Mouse (Mus musculus): Measurements from ENCODE around the gene Clstn2.

The Clstn2 gene

GRCm38 (mm10) chr9:97953746-97954359 is 79.1 kb downstream of the Clstn2 start:
- DNase-seq (ENCODE audit: low read depth, low spot score) = peak; percentile 64

GRCm38 (mm10) chr9:97950378-97951006 is 82.5 kb downstream of the Clstn2 start:
- DNase-seq (ENCODE audit: low read depth, low spot score) = no peak

GRCm38 (mm10) chr9:97919326-97919725 is 113.7 kb downstream of the Clstn2 start:
- no peak for DNase-seq (ENCODE audit: low read depth, low spot score)

GRCm38 (mm10) chr9:97891415-97891814 is 141.6 kb downstream of the Clstn2 start:
- no peak for DNase-seq (ENCODE audit: low read depth, low spot score)

- peak; percentile 92 for DNase-seq (ENCODE audit: low read depth, low spot score)
Measured at GRCm38 (mm10) chr9:97883336-97883735, 149.6 kb downstream of the Clstn2 start.

GRCm38 (mm10) chr9:97867013-97867700 is 165.8 kb downstream of the Clstn2 start:
- no peak for DNase-seq (ENCODE audit: low read depth, low spot score)

- no peak for DNase-seq (ENCODE audit: low read depth, low spot score)
Measured at GRCm38 (mm10) chr9:97852859-97853258, 180.1 kb downstream of the Clstn2 start.

- peak; percentile 50 for DNase-seq (ENCODE audit: low read depth, low spot score)
Measured at GRCm38 (mm10) chr9:97847873-97848838, 184.8 kb downstream of the Clstn2 start.

GRCm38 (mm10) chr9:97842054-97842453 is 190.9 kb downstream of the Clstn2 start:
- no peak for DNase-seq (ENCODE audit: low read depth, low spot score)

- DNase-seq (ENCODE audit: low read depth, low spot score) = no peak
Measured at GRCm38 (mm10) chr9:97831216-97831615, 201.8 kb downstream of the Clstn2 start.

GRCm38 (mm10) chr9:97829919-97830318 is 203.1 kb downstream of the Clstn2 start:
- no peak for DNase-seq (ENCODE audit: low read depth, low spot score)

- DNase-seq (ENCODE audit: low read depth, low spot score) = no peak
Measured at GRCm38 (mm10) chr9:97827689-97828088, 205.3 kb downstream of the Clstn2 start.

GRCm38 (mm10) chr9:97826077-97826947 is 206.7 kb downstream of the Clstn2 start:
- no peak for DNase-seq (ENCODE audit: low read depth, low spot score)

GRCm38 (mm10) chr9:97817116-97817515 is 215.9 kb downstream of the Clstn2 start:
- no peak for DNase-seq (ENCODE audit: low read depth, low spot score)

- no peak for DNase-seq (ENCODE audit: low read depth, low spot score)
Measured at GRCm38 (mm10) chr9:97816143-97816805, 216.7 kb downstream of the Clstn2 start.

- DNase-seq (ENCODE audit: low read depth, low spot score) = peak; percentile 27
Measured at GRCm38 (mm10) chr9:97813157-97813556, 219.8 kb downstream of the Clstn2 start.

- DNase-seq (ENCODE audit: low read depth, low spot score) = no peak
Measured at GRCm38 (mm10) chr9:97807031-97807430, 225.9 kb downstream of the Clstn2 start.

- DNase-seq (ENCODE audit: low read depth, low spot score) = no peak
Measured at GRCm38 (mm10) chr9:97793661-97794060, 239.3 kb downstream of the Clstn2 start.

GRCm38 (mm10) chr9:97788151-97788670 is 244.8 kb downstream of the Clstn2 start:
- DNase-seq (ENCODE audit: low read depth, low spot score) = no peak
